Mouse (Mus musculus) intestine, embryonic 16.5 days (tissue): ENCODE results near the gene Rplp2. TPM values are rescaled to one million over a fixed set of nuclear protein-coding genes. Genes with fewer than 3 reads are reported as not detected.
A peak's percentile ranks its signal among the peaks of the same experiment; 100 is the strongest.

Experiments
- ATAC-seq: fragments of 200-750 bp; cut with Nextera tagmentation; 2 replicates; pipeline ENCODE4 v1.8.0; 2017; ENCODE audit warnings: moderate TSS enrichment, moderate library complexity
- H3K27ac ChIP-seq: fragments of 300-500 bp; sonication (generic); 2 replicates; pipeline ENCODE4 v1.5.1; 2014; ENCODE audit warnings: mild to moderate bottlenecking, low read length
- H3K27me3 ChIP-seq: fragments of 300-500 bp; sonication (generic); replicated peaks from 2 replicates; pipeline ENCODE4 v1.6.1; 2014; ENCODE audit warnings: low read length, control low read depth, mixed read lengths; ENCODE audit not compliant: control insufficient read depth, insufficient read depth
- H3K36me3 ChIP-seq: fragments of 300-500 bp; sonication (generic); 2 replicates; pipeline ENCODE4 v1.6.1; 2014; ENCODE audit warnings: low read length, control low read depth; ENCODE audit not compliant: control insufficient read depth, insufficient read depth
- H3K4me1 ChIP-seq: fragments of 300-500 bp; sonication (generic); 2 replicates; pipeline ENCODE4 v1.6.1; 2014; ENCODE audit warnings: low read length, control low read depth, mixed read lengths; ENCODE audit not compliant: control insufficient read depth, insufficient read depth
- H3K4me2 ChIP-seq: fragments of 300-500 bp; sonication (generic); 2 replicates; pipeline ENCODE4 v1.6.1; 2014; ENCODE audit warnings: low read depth, low read length, control low read depth
- H3K4me3 ChIP-seq: fragments of 300-500 bp; sonication (generic); 2 replicates; pipeline ENCODE4 v1.5.1; 2014; ENCODE audit warnings: mild to moderate bottlenecking, low read length
- H3K9ac ChIP-seq: fragments of 300-500 bp; sonication (generic); 2 replicates; pipeline ENCODE4 v1.6.1; 2014; ENCODE audit warnings: low read depth, low read length
- H3K9me3 ChIP-seq: fragments of 300-500 bp; sonication (generic); 2 replicates; pipeline ENCODE4 v1.6.1; 2016; ENCODE audit warnings: low read length, control low read depth; ENCODE audit not compliant: control insufficient read depth
- WGBS: fragments of 180-500 bp; shearing (Covaris S2); extraction: QIAGEN DNeasy Blood & Tissue Kit; methylation state at CpG from one replicate; pipeline ENCODE4 v1.1.7; 2014; 5-methylcytosine and 5-hydroxymethylcytosine counted together
- polyA plus RNA-seq: library from polyadenylated mRNA; unstranded; fragments of >200 nt; fragmentation: Nextera tagmentation; extraction: Ambion mirVana; gene quantifications from 2 replicates; pipeline ENCODE4 v1.2.1, GENCODE M21; 2015

The Rplp2 gene
- polyA plus RNA-seq, 1 experiment from 2014 or later, result 1,258 TPM

DNA sequence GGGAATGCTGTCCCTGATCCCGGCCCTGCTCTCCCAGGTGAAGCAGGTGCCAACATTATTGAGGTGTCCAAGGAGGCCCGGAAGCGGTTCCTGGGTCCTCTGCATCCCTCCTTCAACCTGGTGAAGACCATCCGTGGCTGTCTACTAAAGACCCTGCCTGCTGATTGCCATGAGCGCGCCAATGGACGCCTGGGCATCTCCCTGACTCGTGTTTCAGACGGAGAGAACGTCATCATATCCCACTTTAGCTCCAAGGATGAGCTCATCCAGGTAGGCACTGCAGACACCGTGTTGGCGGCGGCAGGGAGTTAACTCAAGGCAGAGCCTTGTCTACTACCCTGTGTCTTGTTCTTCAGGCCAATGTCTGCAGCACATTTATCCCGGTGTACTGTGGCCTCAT is 10.1 kb downstream of the Rplp2 start:
- ATAC-seq, result no peak
- peaks cover 4% of the 10 kb centered on the region; the same call in 1 of the 2 replicates for H3K36me3 ChIP-seq
- peaks cover 5% of the 10 kb centered on the region for H3K27me3 ChIP-seq
- no peak overlapping the region for H3K9ac ChIP-seq
- H3K4me2 ChIP-seq, result no peak overlapping the region
- no peaks in the 10 kb centered on the region for H3K9me3 ChIP-seq
- WGBS, result 95% methylated on average over 14 of the region's 14 CpGs
- H3K4me3 ChIP-seq, result no peak overlapping the region
- H3K4me1 ChIP-seq, result peaks cover 33% of the 10 kb centered on the region
- H3K27ac ChIP-seq, result no peak overlapping the region

DNA sequence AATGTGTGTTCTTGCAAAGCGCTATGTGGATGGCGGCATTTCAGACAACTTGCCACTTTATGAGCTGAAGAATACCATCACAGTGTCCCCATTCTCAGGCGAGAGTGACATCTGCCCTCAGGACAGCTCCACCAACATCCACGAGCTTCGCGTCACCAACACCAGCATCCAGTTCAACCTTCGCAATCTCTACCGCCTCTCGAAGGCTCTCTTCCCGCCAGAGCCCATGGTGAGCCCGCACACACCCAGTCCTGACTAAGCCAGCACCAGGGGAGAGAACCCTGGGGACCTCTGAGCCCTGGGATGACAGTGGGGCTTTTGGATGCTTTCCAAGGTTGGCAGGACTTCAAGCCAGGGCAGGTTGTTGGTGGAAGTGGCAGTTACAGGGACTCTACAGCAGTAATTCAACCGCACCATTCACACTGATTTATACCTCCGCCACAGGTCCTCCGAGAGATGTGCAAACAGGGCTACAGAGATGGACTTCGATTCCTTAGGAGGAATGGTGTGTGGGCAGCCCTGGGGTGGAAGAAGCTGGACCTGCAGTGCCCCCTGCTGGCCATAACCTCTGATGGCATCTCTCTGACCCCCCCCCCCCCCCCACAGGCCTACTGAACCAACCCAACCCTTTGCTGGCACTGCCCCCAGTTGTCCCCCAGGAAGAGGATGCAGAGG is 11.0 kb downstream of the Rplp2 start:
- Histone ChIP-seq H3K27me3 (peaks cover 8% of the 10 kb centered on the region), H3K4me1 (peaks cover 36% of the 10 kb centered on the region), H3K36me3 (peaks cover 4% of the 10 kb centered on the region; the same call in 1 of the 2 replicates), H3K4me2 (no peak overlapping the region), H3K27ac (no peak overlapping the region), H3K4me3 (no peak overlapping the region), H3K9me3 (no peaks in the 10 kb centered on the region), H3K9ac (no peak overlapping the region)
- WGBS, result 71% methylated on average over 15 of the region's 15 CpGs
- no peak for ATAC-seq

DNA sequence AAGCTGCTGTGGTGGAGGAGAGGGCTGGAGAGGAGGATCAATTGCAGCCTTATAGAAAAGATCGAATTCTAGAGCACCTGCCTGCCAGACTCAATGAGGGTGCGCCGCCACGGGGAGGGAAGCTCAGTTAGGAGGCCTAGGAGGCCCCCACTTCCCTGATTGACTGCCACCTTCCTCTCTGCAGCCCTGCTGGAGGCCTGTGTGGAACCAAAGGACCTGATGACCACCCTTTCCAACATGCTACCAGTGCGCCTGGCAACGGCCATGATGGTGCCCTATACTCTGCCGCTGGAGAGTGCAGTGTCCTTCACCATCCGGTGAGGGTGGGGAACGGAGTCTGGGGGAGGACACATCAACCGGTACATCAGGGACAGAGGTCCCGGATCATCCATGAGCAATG is 11.5 kb downstream of the Rplp2 start:
- H3K9ac ChIP-seq, result no peak overlapping the region
- no peak overlapping the region for H3K27ac ChIP-seq
- WGBS, result 93% methylated on average over 11 of the region's 11 CpGs
- no peak for ATAC-seq
- H3K27me3 ChIP-seq, result peaks cover 12% of the 10 kb centered on the region
- no peak overlapping the region for H3K4me2 ChIP-seq
- no peak overlapping the region for H3K4me3 ChIP-seq
- peaks cover 36% of the 10 kb centered on the region for H3K4me1 ChIP-seq
- H3K36me3 ChIP-seq, result peaks cover 4% of the 10 kb centered on the region; the same call in 1 of the 2 replicates
- H3K9me3 ChIP-seq, result no peaks in the 10 kb centered on the region

DNA sequence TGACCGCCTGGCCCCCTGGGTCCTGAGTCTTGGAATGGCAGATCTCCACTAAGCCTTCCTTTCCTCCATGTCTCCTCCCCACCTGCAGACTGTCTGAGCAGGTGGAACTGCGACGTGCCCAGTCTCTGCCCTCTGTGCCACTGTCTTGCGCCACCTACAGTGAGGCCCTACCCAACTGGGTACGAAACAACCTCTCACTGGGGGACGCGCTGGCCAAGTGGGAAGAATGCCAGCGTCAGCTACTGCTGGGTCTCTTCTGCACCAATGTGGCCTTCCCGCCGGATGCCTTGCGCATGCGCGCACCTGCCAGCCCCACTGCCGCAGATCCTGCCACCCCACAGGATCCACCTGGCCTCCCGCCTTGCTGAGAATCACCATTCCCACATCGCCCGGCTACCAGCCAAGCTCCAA is 12.1 kb downstream of the Rplp2 start:
- WGBS, result 89% methylated on average over 17 of the region's 17 CpGs
- H3K4me2 ChIP-seq, result no peak overlapping the region
- H3K9me3 ChIP-seq, result no peaks in the 10 kb centered on the region

DNA sequence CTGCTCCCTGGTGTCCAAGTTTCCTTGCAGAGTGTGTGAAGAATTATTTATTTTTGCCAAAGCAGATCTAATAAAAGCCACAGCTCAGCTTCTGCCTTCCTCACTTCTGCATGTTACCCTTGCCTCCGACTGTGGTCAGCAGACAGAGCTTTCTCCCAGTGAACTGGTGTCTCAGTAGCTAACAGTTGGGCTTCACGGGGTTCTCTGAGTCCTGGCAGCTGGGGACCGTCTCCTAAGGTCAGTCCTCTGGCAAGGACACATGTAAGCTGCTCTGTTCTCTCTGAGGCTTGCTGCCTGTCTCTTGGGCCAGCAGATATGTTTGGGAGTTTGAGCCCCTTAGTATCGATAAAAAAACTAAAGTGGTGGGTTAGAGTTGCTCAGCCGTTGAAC is 12.8 kb downstream of the Rplp2 start:
- Histone ChIP-seq H3K4me1 (peaks cover 33% of the 10 kb centered on the region), H3K27me3 (peaks cover 21% of the 10 kb centered on the region), H3K4me2 (no peak overlapping the region), H3K9ac (no peak overlapping the region), H3K9me3 (no peaks in the 10 kb centered on the region), H3K36me3 (peaks cover 4% of the 10 kb centered on the region; the same call in 1 of the 2 replicates), H3K4me3 (no peak overlapping the region), H3K27ac (peak overlapping the region; percentile 32)
- no peak for ATAC-seq
- 55% methylated on average over 5 of the region's 5 CpGs for WGBS

More for the DNA sequence above, 12.1 kb downstream of the Rplp2 start:
- H3K36me3 ChIP-seq, result peaks cover 4% of the 10 kb centered on the region; the same call in 1 of the 2 replicates
- peak overlapping the region; percentile 32; the same call in 1 of the 2 replicates for H3K27ac ChIP-seq
- H3K9ac ChIP-seq, result no peak overlapping the region
- H3K27me3 ChIP-seq, result peaks cover 17% of the 10 kb centered on the region
- ATAC-seq, result no peak
- H3K4me3 ChIP-seq, result no peak overlapping the region
- peaks cover 36% of the 10 kb centered on the region for H3K4me1 ChIP-seq

DNA sequence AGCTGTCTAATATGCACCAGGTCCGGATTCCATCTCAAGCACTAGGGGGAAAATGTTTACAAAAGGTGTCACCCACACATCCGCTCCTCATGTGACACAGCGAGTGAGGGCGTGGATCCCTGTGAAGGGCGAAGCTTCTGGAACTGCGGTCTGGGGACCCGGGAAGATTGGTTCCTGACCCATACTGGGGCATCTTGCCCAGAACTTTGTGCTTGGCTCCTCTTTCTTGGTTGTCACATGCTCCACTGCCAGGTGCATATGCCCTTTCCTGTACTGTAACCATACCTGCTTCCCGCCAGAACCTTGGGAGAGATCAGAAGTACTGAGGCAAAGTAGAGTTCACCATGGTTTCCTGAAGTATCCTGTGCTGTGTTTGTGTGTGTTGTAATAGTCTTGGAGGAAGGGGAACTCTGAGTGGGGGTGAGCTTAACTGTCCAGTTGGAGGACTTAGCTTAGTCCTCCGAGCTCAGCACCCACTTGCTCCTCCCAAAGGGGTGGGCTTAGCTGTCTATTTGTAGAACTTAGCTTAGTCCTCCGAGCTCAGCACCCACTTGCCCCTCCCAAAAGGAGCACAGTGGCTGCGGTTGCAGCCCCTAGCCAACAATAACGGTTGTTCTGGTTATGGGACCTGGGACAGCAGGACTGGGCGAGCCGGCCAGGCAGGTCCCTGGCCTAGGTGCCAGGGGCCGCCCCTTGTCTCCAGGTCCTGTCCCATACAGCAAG is 13.4 kb downstream of the Rplp2 start, which contains the start of gene Cracr2b:
Cracr2b (plus strand) TSS at position 704 of the 723 bp plus-strand sequence.
- peaks cover 4% of the 10 kb centered on the region; the same call in 1 of the 2 replicates for H3K36me3 ChIP-seq
- H3K27ac ChIP-seq, result peak within 1 kb of the TSS; percentile 32
- H3K4me1 ChIP-seq, result peaks cover 33% of the 10 kb centered on the region
- peak within 1 kb of the TSS; percentile 60 for H3K4me3 ChIP-seq
- WGBS, result 57% methylated on average over 15 of the region's 15 CpGs
- no peaks in the 10 kb centered on the region for H3K9me3 ChIP-seq
- H3K27me3 ChIP-seq, result peaks cover 25% of the 10 kb centered on the region
- no peak for ATAC-seq
- H3K4me2 ChIP-seq, result peak within 1 kb of the TSS; percentile 94
- peak within 1 kb of the TSS; percentile 77 for H3K9ac ChIP-seq

DNA sequence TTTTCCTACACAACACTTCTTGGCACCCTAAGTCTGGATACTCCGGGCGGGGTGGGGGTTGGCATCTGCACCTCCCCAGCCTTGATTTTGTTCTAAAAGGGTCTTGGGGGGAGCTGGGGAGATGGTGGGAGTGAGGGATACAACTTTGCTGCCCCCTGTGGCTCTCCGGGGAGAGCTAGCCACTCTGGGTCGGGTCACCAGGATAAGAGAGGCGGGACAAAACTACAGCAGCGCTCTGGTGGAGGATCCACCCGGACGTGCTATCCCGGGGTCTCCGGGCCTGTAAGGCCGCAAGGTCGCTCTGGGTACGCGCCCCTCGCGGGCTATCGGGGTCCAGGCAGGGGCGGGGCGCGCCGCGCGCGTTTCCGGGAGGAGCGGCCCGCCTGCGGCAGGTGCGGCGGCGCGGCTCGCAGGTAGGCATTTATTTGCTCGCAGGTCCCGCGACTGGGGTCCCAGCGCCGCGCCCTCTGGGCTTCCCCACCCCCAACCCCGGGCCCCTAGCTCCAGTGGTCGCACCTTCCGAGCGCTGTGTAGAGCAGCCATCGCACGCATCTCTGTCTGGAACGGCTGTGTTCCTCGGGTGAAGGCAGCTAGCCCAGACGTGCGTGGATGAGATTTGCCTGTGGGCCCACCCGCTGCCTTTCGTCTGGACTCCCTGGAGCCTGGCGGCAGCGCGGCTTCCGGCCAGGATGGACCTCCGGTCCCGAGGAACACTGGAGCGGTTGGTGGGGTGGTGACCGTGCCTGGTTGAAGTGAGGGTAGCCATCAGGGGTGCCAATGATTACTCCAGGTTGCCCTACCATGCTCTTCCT is 14.6 kb downstream of the Rplp2 start:
- H3K36me3 ChIP-seq, result peaks cover 4% of the 10 kb centered on the region; the same call in 1 of the 2 replicates
- H3K27me3 ChIP-seq, result peaks cover 25% of the 10 kb centered on the region
- 0 out of 2 replicates have a peak, but pooled peaks have one; percentile 9 for ATAC-seq
- H3K9me3 ChIP-seq, result no peaks in the 10 kb centered on the region
- 3% methylated on average over 59 of the region's 59 CpGs for WGBS
- H3K27ac ChIP-seq, result peak overlapping the region; percentile 9
- H3K4me2 ChIP-seq, result peak overlapping the region; percentile 94
- peak overlapping the region; percentile 77 for H3K9ac ChIP-seq
- peaks cover 28% of the 10 kb centered on the region for H3K4me1 ChIP-seq
- peak overlapping the region; percentile 60 for H3K4me3 ChIP-seq

DNA sequence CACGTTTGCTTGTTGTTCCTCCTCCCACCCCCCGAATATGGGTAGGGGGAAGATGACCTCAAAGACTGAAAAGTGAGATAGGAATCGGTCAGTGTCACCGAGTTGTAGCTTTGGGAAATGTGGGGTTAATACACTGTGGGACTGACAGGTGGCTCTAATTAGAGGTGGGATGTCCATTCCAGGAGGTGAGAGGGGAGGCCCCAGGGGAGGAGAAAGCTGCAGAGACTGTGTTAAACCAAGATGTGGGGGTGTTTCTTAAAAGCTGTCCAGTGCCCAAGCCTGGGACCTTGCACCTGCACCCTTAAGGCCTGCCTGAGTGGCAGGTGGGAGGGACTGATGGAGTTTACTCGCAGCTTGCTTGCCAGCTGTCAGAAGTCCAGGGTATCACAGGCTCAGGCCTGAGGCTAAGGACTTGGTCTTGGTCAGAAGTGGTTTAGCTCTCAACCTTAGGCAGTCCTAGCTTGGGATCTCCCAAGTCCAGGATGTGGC is 15.2 kb downstream of the Rplp2 start:
- Histone ChIP-seq H3K4me3 (peak overlapping the region; percentile 60), H3K9ac (peak overlapping the region; percentile 77), H3K9me3 (no peaks in the 10 kb centered on the region), H3K36me3 (peaks cover 4% of the 10 kb centered on the region; the same call in 1 of the 2 replicates), H3K27ac (peak overlapping the region; percentile 9; the same call in 1 of the 2 replicates), H3K27me3 (peaks cover 25% of the 10 kb centered on the region), H3K4me1 (peaks cover 33% of the 10 kb centered on the region), H3K4me2 (peak overlapping the region; percentile 94)
- peak; percentile 2; the same call in 1 of the 2 replicates for ATAC-seq
- 19% methylated on average over 5 of the region's 5 CpGs for WGBS
